ENCODE assay signal across 19 mouse cellular contexts in genomic region chr11:85621994-85622393, GRCm38 (mm10).
DNase-seq lines count a peak whose midpoint lies in the region; ATAC-seq and TF ChIP-seq lines count a peak whose summit lies in the region.
"Had no signal": no experiment of that assay in that cellular context is flagged by ENCODE, and none has a peak within 500 bp of the region (broad histone marks: within the 10 kb centered on the region; RNA-seq: fewer than 3 reads in every experiment).

No protein-coding gene starts in this region.

- H3K9me3 ChIP-seq in heart, embryonic 11.5 days (replicated peaks; ENCODE audit: control insufficient read depth, low read length), result no peaks in the 10 kb centered on the region
- H3K9me3 ChIP-seq: G1E; hindbrain, embryonic 12.5 days; intestine, embryonic 15.5 days; kidney, embryonic 15.5 days; limb, embryonic 10.5 days; liver, embryonic 12.5 days; neural tube, embryonic 13.5 days; stomach, embryonic 15.5 days had no signal

- H3K9ac ChIP-seq in heart, embryonic 11.5 days (ENCODE audit: low read depth, low read length), result no peak overlapping the region
- H3K9ac ChIP-seq: hindbrain, embryonic 12.5 days; intestine, embryonic 15.5 days; kidney, embryonic 15.5 days; liver, embryonic 12.5 days; neural tube, embryonic 13.5 days; stomach, embryonic 15.5 days had no signal

- no peaks in the 10 kb centered on the region for H3K36me3 ChIP-seq in heart, embryonic 11.5 days (ENCODE audit: control insufficient read depth, insufficient read depth, low read length)
- H3K36me3 ChIP-seq: G1E; hindbrain, embryonic 12.5 days; intestine, embryonic 15.5 days; kidney, embryonic 15.5 days; limb, embryonic 10.5 days; liver, embryonic 12.5 days; neural tube, embryonic 13.5 days; stomach, embryonic 15.5 days had no signal

- TF ChIP-seq POLR2A in brain, embryonic 14.5 days (IDR thresholded peaks at IDR 0.05; ENCODE audit: borderline replicate concordance, extremely low read depth, insufficient read depth, insufficient read length, poor library complexity, severe bottlenecking), result no peak

- DNase-seq in heart, postnatal 14 days, result peak; percentile 16 to 19
- peak; percentile 85 for DNase-seq in brain, adult 2 months (ENCODE audit: low read depth, low spot score)
- peak; percentile 51 for DNase-seq in brain, embryonic 14.5 days (ENCODE audit: low read depth)
- DNase-seq in cerebellum, postnatal 10 days, result peak; percentile 66 to 73
- DNase-seq: layer of hippocampus, postnatal 36 days; lung, postnatal 14 days; thymus, adult 2 months had no signal

- H3K27me3 ChIP-seq in heart, embryonic 11.5 days (ENCODE audit: control insufficient read depth, insufficient read depth, low read length), result peaks cover 15% of the 10 kb centered on the region; the same call in 1 of the 2 replicates
- H3K27me3 ChIP-seq: intestine, embryonic 15.5 days; kidney, embryonic 15.5 days; neural tube, embryonic 13.5 days; stomach, embryonic 15.5 days had no signal

- intact Hi-C loops in heart, postnatal 14 days (cut with DNase I), result no loop called here

- ATAC-seq in heart, embryonic 11.5 days (replicated peaks; ENCODE audit: insufficient number of reproducible peaks, low FRiP score, low TSS enrichment), result no peak
- ATAC-seq in erythroblast, adult 5-6 weeks (replicated peaks; ENCODE audit: low FRiP score, poor library complexity, severe bottlenecking), result no peak
- ATAC-seq in megakaryocyte, adult 5-6 weeks (ENCODE audit: poor library complexity, severe bottlenecking), result no peak
- ATAC-seq: CD4-positive, CD25-positive, alpha-beta regulatory T cell, adult 4 months; intestine, embryonic 15.5 days; liver, embryonic 12.5 days had no signal

- no peak for TF ChIP-seq CTCF in brain, embryonic 14.5 days (IDR thresholded peaks at IDR 0.05; ENCODE audit: borderline replicate concordance, extremely low read depth, insufficient read depth, insufficient read length)

- H3K27ac ChIP-seq in heart, embryonic 11.5 days (ENCODE audit: low read depth, low read length), result no peak overlapping the region
- H3K27ac ChIP-seq: hindbrain, embryonic 12.5 days; intestine, embryonic 15.5 days; kidney, embryonic 15.5 days; limb, embryonic 10.5 days; liver, embryonic 12.5 days; neural tube, embryonic 13.5 days; stomach, embryonic 15.5 days had no signal

- no peak overlapping the region for H3K4me3 ChIP-seq in heart, embryonic 11.5 days (ENCODE audit: low read depth, low read length)
- H3K4me3 ChIP-seq: hindbrain, embryonic 12.5 days; intestine, embryonic 15.5 days; kidney, embryonic 15.5 days; limb, embryonic 10.5 days; liver, embryonic 12.5 days; neural tube, embryonic 13.5 days; stomach, embryonic 15.5 days had no signal

- 87% methylated on average over 8 of the region's 8 CpGs for WGBS in heart, embryonic 11.5 days (ENCODE audit: insufficient replicate concordance)

- H3K4me2 ChIP-seq in heart, embryonic 11.5 days, result no peak overlapping the region
- H3K4me2 ChIP-seq: hindbrain, embryonic 12.5 days; intestine, embryonic 15.5 days; kidney, embryonic 15.5 days; liver, embryonic 12.5 days; neural tube, embryonic 13.5 days; stomach, embryonic 15.5 days had no signal

- peaks cover 11% of the 10 kb centered on the region for H3K4me1 ChIP-seq in heart, embryonic 11.5 days (ENCODE audit: control insufficient read depth, insufficient read depth, low read length)
- H3K4me1 ChIP-seq: liver, embryonic 12.5 days; stomach, embryonic 15.5 days had no signal

Comparison
In these comparisons a context has a peak if more than half of its experiments do, and no peak if none do; other contexts are left out.
1. DNase-seq: peak in every context shown above with its lines; median percentile 85 in brain, adult 2 months; 70 in cerebellum, postnatal 10 days; 51 in brain, embryonic 14.5 days; 18 in heart, postnatal 14 days.